Mouse (Mus musculus) central nervous system, embryonic 14 days (tissue): ENCODE results near the gene Pcgf6. TPM values are rescaled to one million over a fixed set of nuclear protein-coding genes. Genes with fewer than 3 reads are reported as not detected.

ENCODE experiments used
- polyA plus RNA-seq: library from polyadenylated mRNA; depleted of rRNA; stranded (reverse); fragments of >200 nt; gene quantifications from 2 replicates; pipeline ENCODE4 v1.2.3, GENCODE M21; 2012; rRNA removed

Gene Pcgf6
- polyA plus RNA-seq, result 64.8 and 66.4 TPM in 2 replicates

GRCm38 (mm10) chr19:47050271-47051032, at the start of gene Pcgf6:
Gene Pcgf6 (minus strand): TSS chr19:47050906.

DNA sequence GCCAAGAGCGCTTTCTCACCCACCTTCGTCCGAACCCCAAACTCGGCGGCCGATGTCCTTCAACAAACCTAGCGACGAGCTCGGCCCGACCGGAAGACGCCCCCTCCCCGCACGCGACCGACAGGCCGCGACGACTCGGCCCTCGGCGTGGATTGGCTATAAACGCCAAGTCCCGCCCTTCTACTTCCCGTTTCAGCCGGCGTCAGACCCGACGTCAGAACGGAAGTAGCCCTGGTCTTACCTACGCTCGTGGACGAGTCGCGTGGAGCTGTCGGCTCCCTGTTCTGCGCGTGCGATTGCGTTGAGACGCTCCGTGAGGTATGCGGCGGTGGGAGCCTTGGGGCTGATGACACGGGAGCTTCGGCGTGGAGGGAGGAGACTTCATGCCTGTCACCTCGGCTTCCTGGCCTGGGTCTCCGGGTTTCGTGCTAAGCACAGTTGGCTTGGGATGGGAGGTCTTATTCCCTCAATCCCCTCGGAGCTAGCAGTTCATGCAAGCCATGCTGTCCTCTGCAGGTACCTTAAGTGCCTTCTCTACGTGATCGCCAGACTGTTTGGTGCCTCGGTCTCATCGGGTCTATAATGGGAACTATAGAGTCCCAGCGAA, 39.9 kb upstream of the Pcgf6 start, which contains the start of the genes Usmg5 and Pdcd11:
TSS of gene Usmg5 (minus strand) at position 98 of the 607 bp plus-strand sequence.
TSS of gene Pdcd11 (plus strand) at position 219 of the 607 bp plus-strand sequence.

GRCm38 (mm10) chr19:47067096-47067882, 16.6 kb upstream of the Pcgf6 start, which contains the start of gene Taf5:
Gene Taf5 (plus strand): TSS chr19:47067746.

GRCm38 (mm10) chr19:47014447-47015381, 36.0 kb downstream of the Pcgf6 start, which contains the start of the genes Ina and Nt5c2:
Gene Ina (plus strand): TSS chr19:47014698.
Gene Nt5c2 (minus strand): TSS chr19:47015153.

Other genes with a start within 250 kb of the Pcgf6 start
- 412 and 435 TPM in 2 replicates for gene Ina, start 36.2 kb downstream of the Pcgf6 start, polyA plus RNA-seq
- gene Nt5c2, start 35.8 kb downstream of the Pcgf6 start, polyA plus RNA-seq, result 45.6 and 48.2 TPM in 2 replicates
- gene Taf5, start 16.8 kb upstream of the Pcgf6 start, polyA plus RNA-seq, result 10.7 and 10.9 TPM in 2 replicates
- gene Usmg5, start 39.7 kb upstream of the Pcgf6 start, polyA plus RNA-seq, result 789 and 983 TPM in 2 replicates
- 19.2 and 19.6 TPM in 2 replicates for gene Pdcd11, start 39.9 kb upstream of the Pcgf6 start, polyA plus RNA-seq
- 1.3 and 2.6 TPM in 2 replicates for gene Calhm2, start 87.4 kb upstream of the Pcgf6 start, polyA plus RNA-seq
- gene Calhm1, start 93.3 kb upstream of the Pcgf6 start, polyA plus RNA-seq, result 0.05 TPM in 2 replicates
- 0.06 TPM in 1 of 2 replicates, not detected in the other for gene Calhm3, start 106.9 kb upstream of the Pcgf6 start, polyA plus RNA-seq
- 8.4 and 12.0 TPM in 2 replicates for gene Neurl1a, start 127.9 kb upstream of the Pcgf6 start, polyA plus RNA-seq